Mouse (Mus musculus) liver, embryonic 14.5 days (tissue): ENCODE results near the gene Capn5. TPM values are rescaled to one million over a fixed set of nuclear protein-coding genes. Genes with fewer than 3 reads are reported as not detected.
A peak's percentile ranks its signal among the peaks of the same experiment; 100 is the strongest.

Experiments
- ATAC-seq: fragments of 200-750 bp; cut with Nextera tagmentation; 2 replicates; pipeline ENCODE4 v1.8.0; 2017; ENCODE audit warnings: moderate number of reproducible peaks, mild to moderate bottlenecking, moderate library complexity; ENCODE audit not compliant: insufficient read depth
- DNase-seq, 3 experiments: peaks; one replicate each; pipeline ENCODE4 v3.0.0-alpha.2; 2012 to 2013; ENCODE audit warnings: low read depth in 3 of 3, low spot score in 3 of 3
- H3K27ac ChIP-seq: fragments of 300-500 bp; sonication (generic); 2 replicates; pipeline ENCODE4 v1.5.1; 2014; ENCODE audit warnings: moderate library complexity, mild to moderate bottlenecking, control low read depth, inconsistent platforms
- H3K27me3 ChIP-seq: fragments of 300-500 bp; sonication (generic); 2 replicates; pipeline ENCODE4 v1.6.1; 2014; ENCODE audit warnings: mild to moderate bottlenecking, low read length, moderate library complexity; ENCODE audit not compliant: control insufficient read depth, insufficient read depth
- H3K36me3 ChIP-seq: fragments of 300-500 bp; sonication (generic); replicated peaks from 2 replicates; pipeline ENCODE4 v1.6.1; 2014; ENCODE audit warnings: low read depth; ENCODE audit not compliant: control insufficient read depth, insufficient read depth
- H3K4me1 ChIP-seq, 2 experiments: fragments of 200-500 bp in 1 of 2; fragments of 300-500 bp in 1 of 2; sonication (generic) in 1 of 2; replicated peaks; 2 replicates each; pipeline ENCODE4 v1.6.1; 2012 to 2014; ENCODE audit warnings: antibody characterized with exemption in 1 of 2, inconsistent platforms in 1 of 2, low read length in 1 of 2; ENCODE audit not compliant: control insufficient read depth in 2 of 2, insufficient read depth in 2 of 2
- H3K4me2 ChIP-seq: fragments of 300-500 bp; sonication (generic); 2 replicates; pipeline ENCODE4 v1.6.1; 2014; ENCODE audit warnings: low read depth, mild to moderate bottlenecking, control low read depth, moderate library complexity
- H3K4me3 ChIP-seq, 2 experiments: fragments of 200-500 bp in 1 of 2; fragments of 300-500 bp in 1 of 2; sonication (generic) in 1 of 2; 2 replicates each; pipeline ENCODE4 v1.5.1; 2012 to 2014; ENCODE audit warnings: low read depth in 2 of 2, low read length in 2 of 2, mild to moderate bottlenecking in 2 of 2, control low read depth in 1 of 2, inconsistent platforms in 1 of 2, moderate library complexity in 1 of 2; ENCODE audit not compliant: insufficient read depth in 1 of 2
- H3K9ac ChIP-seq: fragments of 300-500 bp; sonication (generic); replicated peaks from 2 replicates; pipeline ENCODE4 v1.6.1; 2014; ENCODE audit warnings: mild to moderate bottlenecking, control low read depth, moderate library complexity
- H3K9me3 ChIP-seq: fragments of 300-500 bp; sonication (generic); 2 replicates; pipeline ENCODE4 v1.6.1; 2016; ENCODE audit warnings: low read length, mixed read lengths; ENCODE audit not compliant: control insufficient read depth
- CTCF ChIP-seq: IDR thresholded peaks from 2 replicates; pipeline ENCODE4 v1.5.1; 2016; ENCODE audit warnings: antibody characterized with exemption, low read depth, control low read depth
- EP300 ChIP-seq: IDR thresholded peaks from 2 replicates; pipeline ENCODE4 v1.6.1; 2016; ENCODE audit warnings: antibody characterized with exemption, low read depth
- WGBS: fragments of 180-500 bp; shearing (Covaris S2); extraction: QIAGEN DNeasy Blood & Tissue Kit; methylation state at CpG from one replicate; pipeline ENCODE4 v1.1.7; 2014; ENCODE audit not compliant: insufficient replicate concordance; 5-methylcytosine and 5-hydroxymethylcytosine counted together
- polyA plus RNA-seq, 2 experiments: library from polyadenylated mRNA; depleted of rRNA in 1 of 2; stranded (reverse) in 1 of 2; unstranded in 1 of 2; fragments of >200 nt; fragmentation: Nextera tagmentation in 1 of 2; extraction: Ambion mirVana in 1 of 2; gene quantifications; 2 replicates each; pipeline versions ENCODE4 v1.2.1 to v1.2.3; 2012 to 2014

Capn5 gene
- polyA plus RNA-seq, 2 experiments: 8.9 to 13.1 TPM

DNA sequence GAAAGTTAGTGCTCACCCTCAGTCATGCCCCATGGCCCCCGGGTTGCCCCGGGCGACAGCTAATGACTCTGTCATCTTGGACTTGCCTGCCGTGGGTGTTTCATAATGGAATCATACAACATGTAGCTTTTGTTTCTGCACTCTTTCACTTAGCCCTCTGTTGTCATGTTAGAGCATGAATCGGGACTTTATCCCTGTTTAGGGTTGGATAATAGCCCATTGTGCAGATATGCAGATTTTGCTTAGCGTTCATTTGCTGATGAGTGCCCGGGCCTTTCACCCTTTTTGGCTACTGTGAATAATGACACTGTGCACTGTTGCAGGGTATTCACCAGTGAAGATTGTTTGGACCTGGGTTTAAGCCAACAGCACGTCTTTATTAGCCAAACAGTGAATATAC lies 8.6 kb upstream of the Capn5 start:
- no peak for TF ChIP-seq CTCF
- no peak for TF ChIP-seq EP300
- DNase-seq: no peak
- Histone ChIP-seq H3K36me3 (no peaks in the 10 kb centered on the region), H3K4me1 (peaks cover 5 to 10% of the 10 kb centered on the region in 2 experiments; a peak in 3 of 4 replicates), H3K9me3 (no peaks in the 10 kb centered on the region), H3K4me2 (no peak overlapping the region), H3K4me3 (no peak overlapping the region), H3K27ac (no peak overlapping the region), H3K9ac (no peak overlapping the region), H3K27me3 (no peaks in the 10 kb centered on the region)
- ATAC-seq: no peak
- 71% methylated on average over 8 of the region's 8 CpGs for WGBS

- ATAC-seq (no peak), DNase-seq (no peak)
- TF ChIP-seq CTCF (no peak), EP300 (no peak)
- Histone ChIP-seq H3K4me3 (no peak overlapping the region), H3K27me3 (no peaks in the 10 kb centered on the region), H3K4me1 (peaks cover 5 to 9% of the 10 kb centered on the region in 2 experiments), H3K36me3 (no peaks in the 10 kb centered on the region), H3K9ac (no peak overlapping the region), H3K9me3 (no peaks in the 10 kb centered on the region), H3K27ac (no peak overlapping the region), H3K4me2 (no peak overlapping the region)
- WGBS: 76% methylated on average over 6 of the region's 6 CpGs
These were observed 7.3 kb upstream of the Capn5 start for GRCm38 (mm10) chr7:98185326-98185725.

DNA sequence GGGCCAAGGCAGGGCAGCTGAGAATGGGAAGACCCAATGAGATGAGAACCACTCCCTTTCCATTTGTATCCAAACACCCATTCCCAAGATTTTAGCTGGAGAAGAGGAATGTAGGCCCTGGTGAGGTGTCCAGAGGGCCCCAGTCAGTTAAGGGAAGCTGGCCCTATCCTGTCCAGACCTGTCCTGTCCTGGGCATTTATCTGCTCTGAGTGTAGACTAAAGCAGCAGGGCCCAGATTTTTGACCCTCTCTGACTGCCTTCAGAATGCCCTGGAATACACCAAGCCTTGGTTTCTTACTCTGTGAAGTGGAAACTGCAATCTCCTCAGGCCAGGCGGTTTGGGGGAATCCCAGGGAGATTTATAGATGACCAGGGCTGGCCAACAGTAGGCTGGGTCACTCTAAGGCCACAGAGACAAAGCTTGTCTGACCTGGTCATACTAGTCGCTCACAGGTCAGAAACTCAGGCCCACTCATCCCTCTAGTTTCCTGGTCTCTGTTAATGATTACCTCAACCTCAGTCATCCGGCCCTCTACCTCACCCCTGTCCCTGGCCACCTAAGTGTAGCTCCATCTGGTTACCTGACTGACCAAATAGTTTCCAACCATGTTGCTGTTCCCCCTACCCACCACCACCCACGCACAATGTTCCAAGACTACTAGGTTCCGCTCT lies 622 bp upstream of the Capn5 start:
- H3K4me3 ChIP-seq: peak overlapping the region; percentile 61 to 95
- TF ChIP-seq EP300: no peak
- no peak for TF ChIP-seq CTCF
- H3K4me2 ChIP-seq: peak overlapping the region; percentile 94
- H3K9ac ChIP-seq: peak overlapping the region; percentile 88
- no peaks in the 10 kb centered on the region; the same call in 1 of the 2 replicates for H3K36me3 ChIP-seq
- WGBS: 78% methylated on average over 5 of the region's 5 CpGs
- peak; percentile 12; the same call in 1 of the 2 replicates for ATAC-seq
- H3K9me3 ChIP-seq: no peaks in the 10 kb centered on the region
- DNase-seq: no peak
- no peaks in the 10 kb centered on the region for H3K27me3 ChIP-seq
- peak overlapping the region; percentile 63 for H3K27ac ChIP-seq
- peaks cover 24 to 48% of the 10 kb centered on the region in 2 experiments for H3K4me1 ChIP-seq

- Histone ChIP-seq H3K27ac (peak overlapping the region; percentile 96), H3K4me1 (peaks cover 35 to 59% of the 10 kb centered on the region in 2 experiments), H3K4me3 (peak overlapping the region; percentile 76 to 95), H3K9me3 (no peaks in the 10 kb centered on the region), H3K27me3 (no peaks in the 10 kb centered on the region), H3K36me3 (no peaks in the 10 kb centered on the region; the same call in 1 of the 2 replicates), H3K9ac (peak overlapping the region; percentile 88), H3K4me2 (peak overlapping the region; percentile 94)
- ATAC-seq (no peak), DNase-seq (no peak)
- TF ChIP-seq EP300 (no peak), CTCF (no peak)
- under 1% methylated on average over 9 of the region's 9 CpGs for WGBS
These were observed 527 bp downstream of the Capn5 start for GRCm38 (mm10) chr7:98177566-98177928.

GRCm38 (mm10) chr7:98177071-98177485 lies 996 bp downstream of the Capn5 start:
- DNase-seq: no peak
- Histone ChIP-seq H3K27ac (peak overlapping the region; percentile 96), H3K9me3 (no peaks in the 10 kb centered on the region), H3K27me3 (no peaks in the 10 kb centered on the region), H3K4me2 (peak overlapping the region; percentile 94), H3K36me3 (no peaks in the 10 kb centered on the region; the same call in 1 of the 2 replicates), H3K4me3 (peak overlapping the region; percentile 76 to 95), H3K9ac (peak overlapping the region; percentile 88), H3K4me1 (peaks cover 40 to 63% of the 10 kb centered on the region in 2 experiments)
- TF ChIP-seq EP300 (no peak), CTCF (no peak)
- 23% methylated on average over 2 of the region's 2 CpGs for WGBS
- ATAC-seq: no peak
